Mouse (Mus musculus) lung, embryonic 14.5 days (tissue): ENCODE measurements at regions not wholly inside any gene's neighbourhood (a gene's known extent, or its start where the extent isn't known, plus 50 kb on each side); places are given as distances from the start of the nearest gene placed in this dataset.

Source experiments
- ATAC-seq: fragments of 200-750 bp; cut with Nextera tagmentation; 2 replicates; pipeline ENCODE4 v1.8.0; 2017; ENCODE audit warnings: mild to moderate bottlenecking, moderate TSS enrichment, moderate library complexity; ENCODE audit not compliant: insufficient read depth
- DNase-seq: peaks from one replicate; pipeline ENCODE4 v3.0.0-alpha.2; 2015
- H3K27ac ChIP-seq: fragments of 300-500 bp; sonication (generic); 2 replicates; pipeline ENCODE4 v1.5.1; 2014; ENCODE audit warnings: low read depth, mild to moderate bottlenecking, moderate library complexity
- H3K27me3 ChIP-seq: fragments of 300-500 bp; sonication (generic); 2 replicates; pipeline ENCODE4 v1.6.1; 2014; ENCODE audit warnings: low read length, control low read depth; ENCODE audit not compliant: insufficient read depth
- H3K36me3 ChIP-seq: fragments of 300-500 bp; sonication (generic); 2 replicates; pipeline ENCODE4 v1.6.1; 2014; ENCODE audit warnings: control low read depth; ENCODE audit not compliant: insufficient read depth
- H3K4me1 ChIP-seq: fragments of 300-500 bp; sonication (generic); 2 replicates; pipeline ENCODE4 v1.6.1; 2014; ENCODE audit warnings: antibody characterized with exemption, control low read depth; ENCODE audit not compliant: insufficient read depth
- H3K4me2 ChIP-seq: fragments of 300-500 bp; sonication (generic); 2 replicates; pipeline ENCODE4 v1.6.1; 2014; ENCODE audit warnings: mild to moderate bottlenecking
- H3K4me3 ChIP-seq: fragments of 300-500 bp; sonication (generic); 2 replicates; pipeline ENCODE4 v1.5.1; 2014; ENCODE audit warnings: low read depth, low read length
- H3K9ac ChIP-seq: fragments of 300-500 bp; sonication (generic); 2 replicates; pipeline ENCODE4 v1.6.1; 2014
- H3K9me3 ChIP-seq: fragments of 300-500 bp; sonication (generic); 2 replicates; pipeline ENCODE4 v1.6.1; 2016; ENCODE audit warnings: low read depth, low read length, control low read depth
- CTCF ChIP-seq: IDR thresholded peaks from 2 replicates; pipeline ENCODE4 v1.5.1; 2016; ENCODE audit warnings: antibody characterized with exemption, low read depth
- WGBS: fragments of 180-500 bp; shearing (Covaris S2); extraction: QIAGEN DNeasy Blood & Tissue Kit; methylation state at CpG from one replicate; pipeline ENCODE4 v1.1.7; 2014; 5-methylcytosine and 5-hydroxymethylcytosine counted together

- Histone ChIP-seq H3K36me3 (no peaks in the 10 kb centered on the region), H3K4me3 (no peak overlapping the region), H3K9me3 (no peaks in the 10 kb centered on the region), H3K4me1 (no peaks in the 10 kb centered on the region), H3K9ac (no peak overlapping the region), H3K4me2 (no peak overlapping the region), H3K27me3 (no peaks in the 10 kb centered on the region), H3K27ac (no peak overlapping the region)
- TF ChIP-seq CTCF: no peak
- 41% methylated on average over 8 of the region's 8 CpGs for WGBS
- no peak for DNase-seq
- ATAC-seq: no peak
Measured at GRCm38 (mm10) chr8:34703351-34703750, 591.8 kb upstream of the Gm10131 start.

- no peaks in the 10 kb centered on the region for H3K27me3 ChIP-seq
- no peak overlapping the region for H3K4me3 ChIP-seq
- no peak for ATAC-seq
- H3K4me2 ChIP-seq: no peak overlapping the region
- no peaks in the 10 kb centered on the region for H3K9me3 ChIP-seq
- DNase-seq: no peak
- H3K27ac ChIP-seq: no peak overlapping the region
- 99% methylated on average over 2 of the region's 2 CpGs for WGBS
- H3K4me1 ChIP-seq: no peaks in the 10 kb centered on the region
- TF ChIP-seq CTCF: no peak
- no peaks in the 10 kb centered on the region for H3K36me3 ChIP-seq
- H3K9ac ChIP-seq: no peak overlapping the region
Measured at GRCm38 (mm10) chr8:34702806-34703205, 591.3 kb upstream of the Gm10131 start.

- no peak for ATAC-seq
- WGBS: 58% methylated on average over 4 of the region's 4 CpGs
Measured at GRCm38 (mm10) chr8:34699015-34699414, 587.5 kb upstream of the Gm10131 start.

GRCm38 (mm10) chr8:34696365-34696764 is 584.8 kb upstream of the Gm10131 start:
- H3K4me1 ChIP-seq: no peaks in the 10 kb centered on the region
- ATAC-seq (no peak), DNase-seq (no peak)
- 84% methylated on average over 12 of the region's 12 CpGs for WGBS
- no peaks in the 10 kb centered on the region for H3K9me3 ChIP-seq
- no peak for TF ChIP-seq CTCF
- H3K27me3 ChIP-seq: no peaks in the 10 kb centered on the region
- H3K27ac ChIP-seq: no peak overlapping the region
- no peaks in the 10 kb centered on the region for H3K36me3 ChIP-seq
- H3K4me2 ChIP-seq: no peak overlapping the region
- no peak overlapping the region for H3K4me3 ChIP-seq
- no peak overlapping the region for H3K9ac ChIP-seq

More at GRCm38 (mm10) chr8:34699015-34699414, 587.5 kb upstream of the Gm10131 start:
- Histone ChIP-seq H3K9me3 (no peaks in the 10 kb centered on the region), H3K27me3 (no peaks in the 10 kb centered on the region), H3K4me3 (no peak overlapping the region), H3K4me1 (no peaks in the 10 kb centered on the region), H3K36me3 (no peaks in the 10 kb centered on the region), H3K4me2 (no peak overlapping the region), H3K27ac (no peak overlapping the region), H3K9ac (no peak overlapping the region)
- no peak for TF ChIP-seq CTCF
- no peak for DNase-seq

- no peak overlapping the region for H3K4me3 ChIP-seq
- H3K27ac ChIP-seq: no peak overlapping the region
- TF ChIP-seq CTCF: no peak
- H3K9me3 ChIP-seq: no peaks in the 10 kb centered on the region
- no peak overlapping the region for H3K9ac ChIP-seq
- ATAC-seq (no peak), DNase-seq (no peak)
- H3K27me3 ChIP-seq: peaks cover 5% of the 10 kb centered on the region; the same call in 1 of the 2 replicates
- H3K4me1 ChIP-seq: 0 out of 2 replicates have a peak, but pooled peaks cover 4% of the 10 kb centered on the region
- no peak overlapping the region for H3K4me2 ChIP-seq
- H3K36me3 ChIP-seq: no peaks in the 10 kb centered on the region
- 45% methylated on average over 13 of the region's 13 CpGs for WGBS
Measured at GRCm38 (mm10) chr8:34692606-34693005, 581.1 kb upstream of the Gm10131 start.

- Histone ChIP-seq H3K4me3 (no peak overlapping the region), H3K4me2 (no peak overlapping the region), H3K27ac (no peak overlapping the region), H3K9ac (no peak overlapping the region), H3K36me3 (no peaks in the 10 kb centered on the region), H3K9me3 (no peaks in the 10 kb centered on the region), H3K4me1 (0 out of 2 replicates have a peak, but pooled peaks cover 4% of the 10 kb centered on the region), H3K27me3 (peaks cover 5% of the 10 kb centered on the region; the same call in 1 of the 2 replicates)
- no peak for TF ChIP-seq CTCF
- ATAC-seq: no peak
- WGBS: 69% methylated on average over 6 of the region's 6 CpGs
- DNase-seq: no peak
Measured at GRCm38 (mm10) chr8:34691776-34692175, 580.2 kb upstream of the Gm10131 start.

GRCm38 (mm10) chr8:34689825-34690493 is 578.4 kb upstream of the Gm10131 start:
- H3K27ac ChIP-seq: no peak overlapping the region
- H3K4me1 ChIP-seq: 0 out of 2 replicates have a peak, but pooled peaks cover 4% of the 10 kb centered on the region
- no peak overlapping the region for H3K9ac ChIP-seq
- no peaks in the 10 kb centered on the region for H3K9me3 ChIP-seq
- WGBS: 15% methylated on average over 9 of the region's 9 CpGs
- no peak for TF ChIP-seq CTCF
- H3K4me2 ChIP-seq: peak overlapping the region; percentile 56
- no peaks in the 10 kb centered on the region for H3K36me3 ChIP-seq
- H3K4me3 ChIP-seq: peak overlapping the region; percentile 14; the same call in 1 of the 2 replicates
- H3K27me3 ChIP-seq: peaks cover 5% of the 10 kb centered on the region; the same call in 1 of the 2 replicates
- no peak for ATAC-seq
- DNase-seq: no peak
